Mouse (Mus musculus) heart, adult 18-20 months (tissue): ENCODE results near the gene Tbx4. TPM values are rescaled to one million over a fixed set of nuclear protein-coding genes. Genes with fewer than 3 reads are reported as not detected.

Experiments
- DNase-seq, 2 experiments: peaks; one replicate each; pipeline ENCODE4 v3.0.0; 2021 to 2022; ENCODE audit warnings: mixed read lengths in 1 of 2
- total RNA-seq, 2 experiments: library from RNA; stranded (reverse); gene quantifications; 2 replicates each; pipeline ENCODE4 v1.2.3; 2021

Gene Tbx4
- total RNA-seq, 2 experiments from 2014 or later = 0.10 TPM; not detected in 1

GRCm38 (mm10) chr11:85900291-85900690, 14.1 kb downstream of the Tbx4 start:
- DNase-seq = no peak

- no peak for DNase-seq
Observed at GRCm38 (mm10) chr11:85909514-85909913, 23.3 kb downstream of the Tbx4 start.

- DNase-seq = no peak
Observed at GRCm38 (mm10) chr11:85910133-85910532, 23.9 kb downstream of the Tbx4 start.

- DNase-seq = no peak
Observed at GRCm38 (mm10) chr11:85913506-85913905, 27.3 kb downstream of the Tbx4 start.

GRCm38 (mm10) chr11:85917091-85917992, 31.1 kb downstream of the Tbx4 start:
- no peak for DNase-seq

- DNase-seq = no peak
Observed at GRCm38 (mm10) chr11:85917993-85918325, 31.7 kb downstream of the Tbx4 start.

- no peak for DNase-seq
Observed at GRCm38 (mm10) chr11:85918388-85918940, 32.2 kb downstream of the Tbx4 start.

- DNase-seq = peak; percentile 45 to 51
Observed at GRCm38 (mm10) chr11:85925294-85925743, 39.1 kb downstream of the Tbx4 start.

GRCm38 (mm10) chr11:85926287-85926764, 40.1 kb downstream of the Tbx4 start:
- no peak for DNase-seq

- no peak for DNase-seq
Observed at GRCm38 (mm10) chr11:85928106-85928505, 41.9 kb downstream of the Tbx4 start.

GRCm38 (mm10) chr11:85929651-85930050, 43.4 kb downstream of the Tbx4 start:
- DNase-seq = no peak

- DNase-seq = no peak
Observed at GRCm38 (mm10) chr11:85941785-85942570, 55.8 kb downstream of the Tbx4 start.

GRCm38 (mm10) chr11:85948765-85949164, 62.5 kb downstream of the Tbx4 start:
- no peak for DNase-seq

- DNase-seq = no peak
Observed at GRCm38 (mm10) chr11:85949749-85950148, 63.5 kb downstream of the Tbx4 start.

GRCm38 (mm10) chr11:85952538-85952937, 66.3 kb downstream of the Tbx4 start:
- no peak for DNase-seq

GRCm38 (mm10) chr11:85955611-85956010, 69.4 kb downstream of the Tbx4 start:
- no peak for DNase-seq

- DNase-seq = no peak
Observed at GRCm38 (mm10) chr11:85956422-85956821, 70.2 kb downstream of the Tbx4 start.

GRCm38 (mm10) chr11:85956950-85957778, 70.9 kb downstream of the Tbx4 start:
- DNase-seq = no peak

- DNase-seq = no peak
Observed at GRCm38 (mm10) chr11:85959837-85960236, 73.6 kb downstream of the Tbx4 start.

GRCm38 (mm10) chr11:85960273-85960672, 74.1 kb downstream of the Tbx4 start:
- DNase-seq = no peak

- no peak for DNase-seq
Observed at GRCm38 (mm10) chr11:85961498-85961897, 75.3 kb downstream of the Tbx4 start.
